18 mouse cellular contexts compared by ENCODE assay signal in genomic region chr12:105458791-105459190, GRCm38 (mm10). TPM values are rescaled to one million over a fixed set of nuclear protein-coding genes. Genes with fewer than 3 reads are reported as not detected.
"Had no signal": no experiment of that assay in that cellular context is flagged by ENCODE, and none has a peak within 500 bp of the region (broad histone marks: within the 10 kb centered on the region; RNA-seq: fewer than 3 reads in every experiment).

No protein-coding gene starts in this region.

- H3K4me2 ChIP-seq: limb, embryonic 12.5 days; limb, embryonic 15.5 days; liver, embryonic 11.5 days; lung, embryonic 14.5 days; midbrain, embryonic 12.5 days; neural tube, embryonic 12.5 days had no signal

- H3K4me3 ChIP-seq: limb, embryonic 12.5 days; limb, embryonic 15.5 days; midbrain, embryonic 12.5 days; neural tube, embryonic 12.5 days had no signal

- H3K27me3 ChIP-seq: limb, embryonic 12.5 days; limb, embryonic 15.5 days; midbrain, embryonic 12.5 days; neural tube, embryonic 12.5 days had no signal

- H3K27ac ChIP-seq: limb, embryonic 12.5 days; limb, embryonic 15.5 days; liver, embryonic 14.5 days; macrophage; midbrain, embryonic 12.5 days; neural tube, embryonic 12.5 days had no signal

- ATAC-seq: liver, postnatal 0 days; lung, postnatal 0 days had no signal

- DNase-seq: kidney, adult 18-20 months; kidney, adult 9 months; kidney, postnatal 14 days; kidney, postnatal 4 days; left cerebral cortex, postnatal 4 days; liver, postnatal 0 days; lung, embryonic 14.5 days; thymus, postnatal 25 days had no signal

- H3K36me3 ChIP-seq: limb, embryonic 15.5 days; midbrain, embryonic 12.5 days; neural tube, embryonic 12.5 days had no signal

- H3K9ac ChIP-seq: limb, embryonic 12.5 days; limb, embryonic 15.5 days; liver, embryonic 14.5 days; liver, postnatal 0 days; lung, embryonic 14.5 days; midbrain, embryonic 12.5 days; neural tube, embryonic 12.5 days had no signal

- H3K9me3 ChIP-seq: limb, embryonic 12.5 days; limb, embryonic 15.5 days; midbrain, embryonic 12.5 days; neural tube, embryonic 12.5 days had no signal

RNA-seq across cellular contexts. Expression of gene D430019H16Rik, which starts 5.1 kb away (rescaled TPM):
- total RNA-seq: megakaryocyte, adult 5-6 weeks; neutrophil, adult 5-6 weeks had no signal
- polyA plus RNA-seq: macrophage had no signal
